Mouse (Mus musculus) brain, adult 10 weeks (tissue): ENCODE measurements around the gene Fbxw7. TPM values are rescaled to one million over a fixed set of nuclear protein-coding genes. Genes with fewer than 3 reads are reported as not detected.

Experiments used
- polyA plus RNA-seq: library from polyadenylated mRNA; stranded (reverse); fragments of 350-450 nt; fragmentation: Illumina TruSeq; extraction: RNeasy Lipid Tissue Mini Kit (QIAGEN cat#74804); gene quantifications from one replicate; pipeline ENCODE4 v1.2.3, GENCODE M21; 2015; ENCODE audit warnings: low read depth, low replicate concordance

The Fbxw7 gene
- 138 TPM for polyA plus RNA-seq

DNA sequence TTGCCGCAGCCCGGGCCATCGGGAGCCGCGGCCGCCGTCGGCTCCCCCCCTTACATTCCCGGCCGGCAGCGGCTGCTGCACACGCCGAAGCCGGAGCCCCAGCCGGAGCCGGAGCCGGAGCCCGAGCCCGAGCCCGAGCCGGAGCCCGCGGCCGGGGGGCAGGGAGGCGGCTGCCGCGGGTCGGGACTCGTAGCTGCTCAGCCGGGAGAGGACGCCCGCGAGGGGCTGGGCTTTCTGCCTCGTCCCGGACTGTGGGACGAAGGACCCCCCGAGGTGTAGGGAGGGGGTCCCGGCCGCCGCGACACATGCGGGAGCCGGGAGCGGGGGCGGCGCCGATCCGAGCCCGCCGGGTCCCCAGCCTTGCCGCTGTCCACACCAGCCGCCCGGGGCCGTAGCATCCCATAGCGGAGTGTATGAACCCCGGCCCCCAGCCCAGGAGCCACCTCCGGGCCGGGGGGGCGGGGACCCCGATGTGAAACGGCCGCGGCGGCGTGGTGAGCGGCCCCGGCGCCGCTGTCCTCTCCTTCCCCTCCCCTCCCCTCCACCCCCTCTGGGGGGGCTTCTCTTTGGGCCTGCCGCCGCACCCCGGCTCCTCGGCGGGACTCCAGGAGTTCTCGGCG is at the start of gene Fbxw7:
TSS of gene Fbxw7 (plus strand) at position 507 of the 620 bp plus-strand sequence.

Other genes starting within 250 kb of the Fbxw7 start
- gene Arfip1, start 232.6 kb upstream of the Fbxw7 start, polyA plus RNA-seq: 19.2 TPM
- gene Tigd4, start 221.7 kb upstream of the Fbxw7 start, polyA plus RNA-seq: not detected
- gene Tmem154, start 149.1 kb upstream of the Fbxw7 start, polyA plus RNA-seq: 0.16 TPM